Mouse (Mus musculus): ENCODE results near the gene Jag2.

The Jag2 gene

DNA sequence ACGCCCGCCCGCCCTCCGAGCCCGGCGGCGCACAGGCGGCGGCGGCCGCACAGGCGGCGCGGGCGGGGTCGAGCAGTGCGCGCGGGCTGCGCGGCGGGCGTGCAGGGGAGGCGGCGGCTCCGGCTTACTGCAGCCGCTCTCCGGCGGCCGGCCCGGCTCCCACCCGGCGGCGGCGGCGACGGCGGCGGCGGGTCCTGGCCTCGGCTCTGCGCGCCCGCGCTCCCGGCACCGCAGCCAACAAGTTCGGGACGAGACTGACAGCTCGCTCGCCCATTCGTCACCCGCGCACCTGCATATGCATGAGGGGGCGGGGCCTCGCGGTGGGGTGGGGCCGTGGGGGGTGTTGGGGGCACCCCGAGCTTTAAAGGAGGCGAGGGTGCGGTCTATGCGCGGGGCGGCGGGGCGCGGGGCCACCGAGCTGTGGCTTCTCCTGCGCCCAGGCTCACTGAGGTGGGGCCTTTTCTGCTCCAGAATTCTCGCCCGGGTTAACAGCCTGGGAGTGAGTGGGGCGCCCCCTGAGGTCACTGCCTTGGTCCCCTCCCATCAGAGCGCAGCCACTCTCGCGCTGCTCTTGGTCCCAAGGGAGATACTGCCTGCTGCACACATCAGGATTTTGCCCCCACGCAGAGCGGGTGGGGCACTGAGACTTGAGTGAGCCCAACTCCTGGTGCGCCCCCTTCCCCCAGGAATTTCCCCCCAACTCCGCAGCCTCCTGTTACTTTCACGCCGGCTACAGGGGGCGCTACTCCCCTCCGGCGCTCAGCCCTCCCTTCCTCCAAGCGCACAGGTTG, at the start of gene Jag2:
Jag2 (minus strand) TSS at position 215 of the 791 bp plus-strand sequence.
- in situ Hi-C loops (cut with MboI; ENCODE audit: low pct_unique_long_range_greater_than_20kb in 1 of 2, low sequenced_read_pairs in 2 of 2, unreplicated experiment in 1 of 2), result no loop called here

DNA sequence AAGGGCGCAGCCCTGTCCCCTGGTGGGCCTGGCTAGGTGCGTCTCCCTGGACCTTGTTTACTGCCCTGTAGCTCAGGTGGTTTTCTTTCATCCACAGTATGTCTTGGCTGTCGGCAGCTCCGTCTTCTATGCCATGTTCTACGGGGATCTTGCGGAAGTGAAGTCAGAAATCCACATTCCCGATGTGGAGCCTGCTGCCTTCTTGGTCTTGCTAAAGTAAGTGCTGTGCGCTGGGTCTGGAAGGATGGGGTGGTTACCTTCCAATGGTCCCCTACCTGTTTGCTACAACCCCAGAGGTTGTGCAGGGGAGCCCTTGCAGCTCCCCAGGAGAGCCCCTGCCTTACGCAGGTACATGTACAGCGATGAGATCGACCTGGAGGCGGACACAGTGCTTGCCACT, 47.6 kb upstream of the Jag2 start:
- in situ Hi-C loops (cut with MboI; ENCODE audit: low pct_unique_long_range_greater_than_20kb in 1 of 2, low sequenced_read_pairs in 2 of 2, unreplicated experiment in 1 of 2), result no loop called here

DNA sequence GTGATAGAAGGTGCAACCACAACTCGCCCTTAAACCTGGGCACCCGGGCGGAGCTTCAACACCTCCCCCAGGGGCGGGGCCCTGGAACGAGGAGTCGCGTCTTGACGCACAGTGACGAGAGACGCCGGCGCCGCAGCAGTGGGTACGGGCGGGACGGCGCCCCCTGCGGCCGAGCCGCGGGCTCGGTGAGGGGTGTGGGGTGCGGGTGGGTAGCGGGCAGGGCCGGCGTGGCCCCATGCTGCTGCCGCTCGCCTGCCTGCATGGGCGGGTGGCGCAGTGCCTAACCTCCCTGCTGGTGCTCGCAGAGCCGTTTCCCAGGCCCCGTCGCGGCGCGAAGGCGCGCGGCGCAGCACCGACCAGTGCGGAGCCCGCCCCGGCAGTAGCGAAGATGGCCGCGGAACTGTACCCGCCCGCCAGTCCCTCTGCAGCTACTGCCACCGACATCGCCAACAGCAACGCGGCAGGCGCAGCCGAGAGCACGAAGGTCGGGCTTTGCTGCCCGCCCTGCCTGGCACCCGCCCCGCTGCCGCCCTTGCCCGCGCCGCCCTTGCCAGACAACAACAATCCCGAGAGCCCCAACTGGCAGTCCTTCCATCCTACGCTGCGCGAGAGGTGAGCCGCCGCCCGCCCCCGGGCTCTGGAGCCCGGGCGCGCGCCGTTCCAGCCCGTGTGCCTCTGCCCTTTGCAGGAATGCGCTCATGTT, 46.9 kb upstream of the Jag2 start, which contains the start of gene Btbd6:
Btbd6 (plus strand) TSS at position 112 of the 703 bp plus-strand sequence.
- in situ Hi-C loops (cut with MboI; ENCODE audit: low pct_unique_long_range_greater_than_20kb in 1 of 2, low sequenced_read_pairs in 2 of 2, unreplicated experiment in 1 of 2), result no loop called here

- in situ Hi-C loops (cut with MboI; ENCODE audit: low pct_unique_long_range_greater_than_20kb in 1 of 2, low sequenced_read_pairs in 2 of 2, unreplicated experiment in 1 of 2), result no loop called here
Observed at GRCm38 (mm10) chr12:112974736-112975135, 45.2 kb upstream of the Jag2 start.

- in situ Hi-C loops (cut with MboI; ENCODE audit: low pct_unique_long_range_greater_than_20kb in 1 of 2, low sequenced_read_pairs in 2 of 2, unreplicated experiment in 1 of 2), result no loop called here
Observed at GRCm38 (mm10) chr12:112969616-112970015, 40.0 kb upstream of the Jag2 start.

DNA sequence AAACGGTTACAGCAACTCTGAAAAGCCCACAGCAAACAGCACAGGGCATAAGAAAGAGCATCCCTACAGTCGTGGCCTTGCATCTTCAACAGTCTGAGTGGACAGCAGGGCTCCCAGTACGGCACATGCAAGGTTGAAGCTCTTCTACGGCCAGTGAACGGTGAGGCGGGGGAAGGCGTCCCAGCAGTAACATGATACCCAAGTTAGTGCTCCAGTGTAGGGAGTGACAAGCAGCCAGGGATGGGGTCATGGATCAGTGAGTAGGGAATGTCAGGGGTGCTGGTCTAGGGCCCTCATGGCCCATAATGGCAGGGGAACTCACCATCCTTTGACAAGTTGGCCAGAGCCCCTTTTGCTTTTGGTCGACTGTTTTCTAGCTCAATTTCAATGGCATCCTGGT, 39.4 kb upstream of the Jag2 start:
- in situ Hi-C loops (cut with MboI; ENCODE audit: low pct_unique_long_range_greater_than_20kb in 1 of 2, low sequenced_read_pairs in 2 of 2, unreplicated experiment in 1 of 2), result no loop called here

- in situ Hi-C loops (cut with MboI; ENCODE audit: low pct_unique_long_range_greater_than_20kb in 1 of 2, low sequenced_read_pairs in 2 of 2, unreplicated experiment in 1 of 2), result no loop called here
Observed at GRCm38 (mm10) chr12:112965783-112966182, 36.2 kb upstream of the Jag2 start.

DNA sequence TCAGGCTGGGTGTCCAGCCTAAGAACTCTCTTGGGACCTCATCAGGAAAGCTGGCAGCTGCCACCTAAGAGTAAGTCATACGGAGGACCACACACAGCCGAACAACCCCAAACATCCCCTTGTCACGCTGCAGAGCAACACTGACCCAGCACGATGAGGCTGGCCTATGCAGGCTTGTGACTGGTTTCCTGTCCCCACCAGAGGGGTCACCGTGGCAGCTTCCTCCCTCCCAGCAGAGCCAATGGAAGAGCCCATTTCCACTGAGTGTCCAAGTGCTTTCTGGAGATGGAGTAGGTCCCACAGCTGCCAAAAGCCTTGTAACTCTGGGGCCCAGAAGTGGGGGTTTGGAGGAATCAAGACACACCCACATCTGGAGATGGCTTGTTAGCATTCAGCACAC, 32.3 kb upstream of the Jag2 start:
- in situ Hi-C loops (cut with MboI; ENCODE audit: low pct_unique_long_range_greater_than_20kb in 1 of 2, low sequenced_read_pairs in 2 of 2, unreplicated experiment in 1 of 2), result no loop called here

DNA sequence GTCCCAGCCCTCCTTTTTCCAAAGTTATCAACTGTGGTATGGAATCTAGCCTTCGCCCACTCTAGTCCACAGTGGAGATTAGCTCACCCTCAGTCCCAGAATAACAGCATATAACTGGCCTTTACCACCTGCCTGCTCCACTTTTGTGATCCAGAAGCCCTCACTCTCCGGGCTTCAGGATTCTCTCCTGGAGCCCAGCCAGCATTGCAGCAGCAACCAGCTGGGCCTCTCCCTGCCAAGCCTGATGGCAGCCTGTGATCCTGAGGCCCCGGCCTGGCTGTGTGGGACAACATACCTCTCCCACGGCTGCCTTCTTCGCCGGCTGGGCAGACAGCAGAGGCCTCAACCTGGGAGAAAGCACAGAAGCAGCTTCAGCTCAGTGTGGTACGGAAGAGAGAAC, 31.9 kb upstream of the Jag2 start:
- in situ Hi-C loops (cut with MboI; ENCODE audit: low pct_unique_long_range_greater_than_20kb in 1 of 2, low sequenced_read_pairs in 2 of 2, unreplicated experiment in 1 of 2), result no loop called here

DNA sequence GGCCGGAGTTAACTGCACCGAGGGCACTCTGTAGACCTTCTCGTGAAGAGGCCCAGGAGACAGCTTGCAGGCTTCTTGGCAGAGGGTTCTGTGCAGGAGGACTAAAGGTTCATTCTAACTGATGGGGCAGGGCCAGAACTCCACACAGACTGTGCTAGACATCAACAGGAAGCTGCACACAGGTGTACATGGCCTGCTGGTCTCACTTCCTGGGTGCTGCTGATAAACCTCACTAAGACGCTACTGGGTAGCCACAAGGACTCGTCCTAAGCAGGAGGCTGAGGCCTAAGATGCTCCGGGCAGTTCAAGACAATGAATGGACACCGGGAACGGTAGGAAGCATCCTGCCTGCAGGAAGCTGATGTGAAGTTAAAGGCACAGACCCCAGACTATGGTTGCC, 29.8 kb upstream of the Jag2 start:
- in situ Hi-C loops (cut with MboI; ENCODE audit: low pct_unique_long_range_greater_than_20kb in 1 of 2, low sequenced_read_pairs in 2 of 2, unreplicated experiment in 1 of 2), result no loop called here

- in situ Hi-C loops (cut with MboI; ENCODE audit: low pct_unique_long_range_greater_than_20kb in 1 of 2, low sequenced_read_pairs in 2 of 2, unreplicated experiment in 1 of 2), result no loop called here
Observed at GRCm38 (mm10) chr12:112958303-112958702, 28.7 kb upstream of the Jag2 start.

- in situ Hi-C loops (cut with MboI; ENCODE audit: low pct_unique_long_range_greater_than_20kb in 1 of 2, low sequenced_read_pairs in 2 of 2, unreplicated experiment in 1 of 2), result no loop called here
Observed at GRCm38 (mm10) chr12:112955800-112956199, 26.2 kb upstream of the Jag2 start.

GRCm38 (mm10) chr12:112952926-112953565, 23.5 kb upstream of the Jag2 start:
- in situ Hi-C loops (cut with MboI; ENCODE audit: low pct_unique_long_range_greater_than_20kb in 1 of 2, low sequenced_read_pairs in 2 of 2, unreplicated experiment in 1 of 2), result no loop called here

DNA sequence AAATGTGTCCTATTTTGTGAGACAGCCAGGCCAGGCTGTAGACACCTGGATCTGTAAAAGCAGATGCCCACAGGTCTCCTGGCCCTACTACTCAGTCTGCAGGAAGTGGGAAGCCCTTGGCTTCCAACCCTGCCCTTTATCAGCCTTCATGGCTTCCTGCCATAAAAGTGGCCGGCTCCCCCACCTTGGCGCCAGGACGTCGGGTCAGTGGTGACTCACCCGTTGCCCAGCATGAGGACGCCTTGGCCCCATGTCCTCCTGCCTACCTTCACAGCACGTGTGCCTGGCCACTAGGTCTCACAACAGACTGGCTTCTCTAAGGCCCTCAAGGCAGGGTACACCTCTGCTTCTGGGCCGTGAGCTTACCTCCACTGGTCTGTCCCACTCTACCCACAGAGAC, 22.9 kb upstream of the Jag2 start:
- in situ Hi-C loops (cut with MboI; ENCODE audit: low pct_unique_long_range_greater_than_20kb in 1 of 2, low sequenced_read_pairs in 2 of 2, unreplicated experiment in 1 of 2), result no loop called here

GRCm38 (mm10) chr12:112951150-112951842, 21.7 kb upstream of the Jag2 start:
- in situ Hi-C loops (cut with MboI; ENCODE audit: low pct_unique_long_range_greater_than_20kb in 1 of 2, low sequenced_read_pairs in 2 of 2, unreplicated experiment in 1 of 2), result no loop called here

DNA sequence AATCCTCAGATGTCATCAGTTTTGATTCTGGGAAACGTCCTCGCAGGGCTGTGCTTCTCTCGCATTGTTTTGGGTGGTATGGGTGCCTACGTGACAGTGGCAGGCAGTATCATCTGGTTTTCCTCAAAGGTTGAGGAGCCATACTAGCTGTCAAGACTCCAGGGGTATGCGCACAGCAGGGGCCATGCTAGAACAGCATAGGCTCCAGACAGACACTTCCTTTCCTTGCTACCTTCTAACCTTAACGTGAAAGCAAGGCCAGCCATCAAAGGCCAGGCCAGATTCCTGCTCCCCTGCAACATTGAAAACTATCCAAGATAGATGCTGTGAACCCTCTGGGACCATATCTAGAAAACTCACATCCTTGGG, 21.2 kb upstream of the Jag2 start:
- in situ Hi-C loops (cut with MboI; ENCODE audit: low pct_unique_long_range_greater_than_20kb in 1 of 2, low sequenced_read_pairs in 2 of 2, unreplicated experiment in 1 of 2), result no loop called here

- in situ Hi-C loops (cut with MboI; ENCODE audit: low pct_unique_long_range_greater_than_20kb in 1 of 2, low sequenced_read_pairs in 2 of 2, unreplicated experiment in 1 of 2), result no loop called here
Observed at GRCm38 (mm10) chr12:112950040-112950760, 20.6 kb upstream of the Jag2 start.

GRCm38 (mm10) chr12:112947307-112947706, 17.7 kb upstream of the Jag2 start:
- in situ Hi-C loops (cut with MboI; ENCODE audit: low pct_unique_long_range_greater_than_20kb in 1 of 2, low sequenced_read_pairs in 2 of 2, unreplicated experiment in 1 of 2), result no loop called here
